Mouse (Mus musculus) kidney, embryonic 14.5 days (tissue): ENCODE data around the gene Reep6. TPM values are rescaled to one million over a fixed set of nuclear protein-coding genes. Genes with fewer than 3 reads are reported as not detected.
A peak's percentile ranks its signal among the peaks of the same experiment; 100 is the strongest.

Experiments
- ATAC-seq: fragments of 200-750 bp; cut with Nextera tagmentation; 2 replicates; pipeline ENCODE4 v1.8.0; 2017; ENCODE audit warnings: moderate number of reproducible peaks, mild to moderate bottlenecking, moderate TSS enrichment, moderate library complexity; ENCODE audit not compliant: low FRiP score, low TSS enrichment
- H3K27ac ChIP-seq: fragments of 300-500 bp; sonication (generic); 2 replicates; pipeline ENCODE4 v1.5.1; 2014; ENCODE audit warnings: low read depth, mild to moderate bottlenecking, low read length, moderate library complexity, mixed read lengths
- H3K27me3 ChIP-seq: fragments of 300-500 bp; sonication (generic); 2 replicates; pipeline ENCODE4 v1.6.1; 2014; ENCODE audit warnings: mild to moderate bottlenecking, low read length; ENCODE audit not compliant: control insufficient read depth, insufficient read depth
- H3K36me3 ChIP-seq: fragments of 300-500 bp; sonication (generic); 2 replicates; pipeline ENCODE4 v1.6.1; 2014; ENCODE audit warnings: low read length, mixed read lengths; ENCODE audit not compliant: control insufficient read depth, insufficient read depth
- H3K4me1 ChIP-seq: fragments of 300-500 bp; sonication (generic); 2 replicates; pipeline ENCODE4 v1.6.1; 2014; ENCODE audit warnings: low read length, mixed read lengths; ENCODE audit not compliant: control insufficient read depth, insufficient read depth
- H3K4me2 ChIP-seq: fragments of 300-500 bp; sonication (generic); replicated peaks from 2 replicates; pipeline ENCODE4 v1.6.1; 2014; ENCODE audit warnings: low read depth, mild to moderate bottlenecking, low read length
- H3K4me3 ChIP-seq: fragments of 300-500 bp; sonication (generic); 2 replicates; pipeline ENCODE4 v1.5.1; 2014; ENCODE audit warnings: mild to moderate bottlenecking, low read length
- H3K9ac ChIP-seq: fragments of 300-500 bp; sonication (generic); 2 replicates; pipeline ENCODE4 v1.6.1; 2014; ENCODE audit warnings: low read depth, mild to moderate bottlenecking, low read length, moderate library complexity
- H3K9me3 ChIP-seq: fragments of 300-500 bp; sonication (generic); 2 replicates; pipeline ENCODE4 v1.6.1; 2016; ENCODE audit warnings: low read length; ENCODE audit not compliant: control insufficient read depth
- WGBS: fragments of 180-500 bp; shearing (Covaris S2); extraction: QIAGEN DNeasy Blood & Tissue Kit; methylation state at CpG from one replicate; pipeline ENCODE4 v1.1.7; 2014; 5-methylcytosine and 5-hydroxymethylcytosine counted together
- polyA plus RNA-seq: library from polyadenylated mRNA; unstranded; fragments of >200 nt; fragmentation: Nextera tagmentation; extraction: Ambion mirVana; gene quantifications from 2 replicates; pipeline ENCODE4 v1.2.1, GENCODE M21; 2014

The Reep6 gene
- polyA plus RNA-seq, 1 experiment from 2014 or later, result 7.1 TPM

DNA sequence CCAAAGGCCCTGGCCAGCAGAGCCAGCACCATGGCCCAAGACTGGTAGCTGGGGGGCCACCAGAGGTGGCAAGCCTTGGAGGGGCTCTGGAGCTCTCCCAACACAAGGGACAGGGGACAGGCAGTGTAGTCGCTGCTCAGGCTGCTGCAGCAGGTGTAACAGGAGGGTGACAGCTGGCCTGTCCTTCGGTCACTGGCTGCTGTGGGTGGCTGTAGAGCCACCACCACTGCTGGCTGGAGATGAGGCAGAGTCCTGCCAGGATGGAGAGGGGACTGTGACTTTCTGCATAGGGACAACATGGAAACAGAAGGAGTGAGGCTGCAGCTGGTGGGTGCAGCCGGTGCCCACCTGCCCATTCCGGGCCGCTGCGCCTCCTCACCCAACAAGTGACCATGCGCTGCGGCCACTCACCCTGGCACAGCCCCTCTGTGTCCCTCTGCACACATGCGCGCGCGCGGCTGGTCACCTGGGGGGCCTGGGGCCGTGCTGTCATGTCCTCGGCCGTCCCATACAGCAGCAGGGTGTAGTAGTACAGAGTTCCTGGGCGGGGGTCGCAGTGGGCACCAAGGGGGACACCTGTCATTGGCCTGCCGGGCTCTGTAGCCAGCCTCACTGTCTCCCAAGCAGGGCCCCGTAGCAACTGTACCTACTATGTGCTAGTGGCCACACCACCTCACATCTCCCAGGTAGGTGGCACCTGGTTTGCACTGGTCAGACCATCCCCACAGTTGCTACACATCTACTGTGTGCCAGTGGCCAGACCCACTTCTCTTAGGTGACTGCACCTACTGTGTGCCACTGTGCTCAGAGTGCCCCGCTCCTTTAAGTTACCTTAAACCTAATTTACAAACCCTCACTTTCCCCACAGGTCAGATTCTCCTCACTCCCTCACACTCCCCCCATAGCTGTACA, 7.8 kb upstream of the Reep6 start:
- 92% methylated on average over 21 of the region's 21 CpGs for WGBS
- peak overlapping the region; percentile 97 for H3K4me2 ChIP-seq
- H3K36me3 ChIP-seq, result peaks cover 11% of the 10 kb centered on the region; the same call in 1 of the 2 replicates
- H3K9me3 ChIP-seq, result no peaks in the 10 kb centered on the region
- no peak overlapping the region for H3K9ac ChIP-seq
- H3K4me1 ChIP-seq, result peaks cover 18% of the 10 kb centered on the region
- peaks cover 8% of the 10 kb centered on the region; the same call in 1 of the 2 replicates for H3K27me3 ChIP-seq
- ATAC-seq, result no peak
- no peak overlapping the region for H3K27ac ChIP-seq
- peak overlapping the region; percentile 56 for H3K4me3 ChIP-seq

DNA sequence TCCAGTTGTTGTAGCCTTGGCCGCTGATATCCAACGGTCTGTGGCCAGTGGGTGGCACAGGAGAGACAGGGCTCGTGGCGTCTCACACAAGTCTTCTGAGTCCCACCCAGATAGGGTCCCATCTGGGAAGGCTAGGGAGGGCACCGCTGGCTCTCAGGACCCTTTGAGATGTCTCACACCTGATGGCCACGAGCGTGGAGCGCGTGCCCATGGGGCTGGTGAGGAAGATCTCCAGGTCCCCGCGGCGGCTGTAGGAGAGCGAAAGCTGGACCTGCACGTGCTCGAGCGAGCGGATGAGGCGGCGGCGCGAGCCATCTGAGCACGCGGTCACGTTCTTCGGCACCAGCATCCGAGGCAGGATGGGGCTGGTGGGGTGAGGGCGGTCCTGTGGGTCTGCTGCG, 6.9 kb upstream of the Reep6 start:
- Histone ChIP-seq H3K9ac (peak overlapping the region; percentile 66), H3K4me3 (peak overlapping the region; percentile 56), H3K4me1 (peaks cover 18% of the 10 kb centered on the region), H3K36me3 (0 out of 2 replicates have a peak, but pooled peaks cover 8% of the 10 kb centered on the region), H3K27ac (no peak overlapping the region; the same call in 1 of the 2 replicates), H3K27me3 (no peaks in the 10 kb centered on the region; the same call in 1 of the 2 replicates), H3K4me2 (peak overlapping the region; percentile 97), H3K9me3 (no peaks in the 10 kb centered on the region)
- ATAC-seq, result peak; percentile 7; the same call in 1 of the 2 replicates
- WGBS, result 8% methylated on average over 28 of the region's 28 CpGs

DNA sequence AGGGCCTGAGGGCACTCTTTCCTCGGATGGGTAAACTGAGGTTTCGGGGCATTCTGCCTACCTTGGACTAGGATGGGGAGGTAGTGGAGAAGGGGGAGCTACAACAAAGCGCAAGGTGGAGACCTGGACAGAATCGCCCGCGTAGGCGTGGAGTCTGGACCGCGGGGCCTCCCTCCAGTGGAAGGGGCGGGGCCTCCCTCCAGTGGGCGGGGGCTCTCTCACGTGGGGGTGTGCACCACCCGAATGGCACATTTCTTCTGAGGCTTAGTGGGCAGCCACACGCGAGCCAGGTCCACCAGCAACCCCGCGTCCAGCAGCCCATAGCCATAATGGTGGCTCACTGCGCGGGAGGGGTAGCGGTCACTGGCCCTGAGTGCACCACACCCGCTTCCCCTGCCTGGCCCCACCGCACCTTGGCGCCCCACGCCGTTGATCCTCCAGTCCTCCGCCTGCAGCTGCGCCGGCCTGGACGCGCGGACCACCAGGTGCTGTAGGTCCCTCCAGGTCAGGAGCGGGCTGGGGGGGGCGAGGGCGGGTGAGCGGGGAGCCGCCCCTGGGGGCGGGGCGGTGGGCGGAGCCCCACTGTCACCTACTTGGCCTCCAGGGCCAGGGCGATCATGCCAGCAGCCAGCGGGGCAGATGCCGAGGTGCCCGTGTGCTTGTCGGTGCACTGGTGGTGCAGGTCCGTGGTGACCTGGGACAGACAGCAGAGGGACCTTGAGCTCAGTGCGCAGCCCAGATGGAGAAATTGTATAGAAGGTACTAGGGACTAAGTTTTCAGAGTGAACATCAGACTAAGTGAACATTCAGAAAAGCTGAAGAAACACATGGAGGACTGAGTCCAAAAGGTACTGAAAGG, 6.3 kb upstream of the Reep6 start:
- H3K4me2 ChIP-seq, result peak overlapping the region; percentile 97
- no peak overlapping the region; the same call in 1 of the 2 replicates for H3K27ac ChIP-seq
- 2% methylated on average over 45 of the region's 46 CpGs for WGBS
- H3K9me3 ChIP-seq, result no peaks in the 10 kb centered on the region
- peaks cover 18% of the 10 kb centered on the region for H3K4me1 ChIP-seq
- H3K9ac ChIP-seq, result peak overlapping the region; percentile 66
- no peaks in the 10 kb centered on the region for H3K27me3 ChIP-seq
- ATAC-seq, result peak; percentile 53
- peak overlapping the region; percentile 56 for H3K4me3 ChIP-seq
- H3K36me3 ChIP-seq, result 0 out of 2 replicates have a peak, but pooled peaks cover 4% of the 10 kb centered on the region

DNA sequence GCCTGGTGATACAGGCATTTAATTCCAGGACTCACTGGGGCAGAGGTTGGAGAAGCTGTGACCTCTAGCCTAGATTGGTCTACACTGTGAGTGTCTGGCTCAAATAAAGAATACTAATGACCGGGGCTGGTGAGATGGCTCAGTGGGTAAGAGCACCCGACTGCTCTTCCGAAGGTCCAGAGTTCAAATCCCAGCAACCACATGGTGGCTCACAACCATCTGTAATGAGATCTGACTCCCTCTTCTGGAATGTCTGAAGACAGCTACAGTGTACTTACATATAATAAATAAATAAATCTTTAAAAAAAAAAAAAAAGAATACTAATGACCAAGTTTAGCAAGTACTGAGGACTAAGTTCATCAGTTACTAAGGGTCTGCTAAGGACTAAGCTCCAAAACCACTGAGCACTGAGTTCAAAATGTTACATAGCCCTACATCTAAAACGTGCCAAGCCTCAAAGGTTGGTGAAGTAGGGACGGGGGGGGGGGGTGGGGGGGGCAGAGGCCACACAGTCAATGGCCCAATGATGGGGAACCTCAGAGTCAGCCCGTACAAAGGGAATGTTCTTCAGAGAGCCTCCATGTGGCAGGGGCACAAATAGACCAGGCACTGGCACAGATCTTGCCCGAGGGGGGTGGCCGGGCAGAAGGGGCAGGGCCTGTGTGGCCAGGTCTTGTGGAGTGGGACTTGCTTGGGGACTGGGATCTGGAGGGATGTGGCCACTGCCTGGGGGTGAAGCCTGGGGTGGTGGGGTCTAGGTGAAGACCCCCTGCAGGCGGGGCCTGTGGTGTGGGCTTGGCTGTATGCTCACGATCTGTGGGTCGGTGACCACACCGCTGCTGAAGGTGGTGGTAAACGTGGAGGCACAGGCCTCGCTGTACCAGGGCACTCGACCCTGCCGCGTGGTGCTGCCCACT, 5.4 kb upstream of the Reep6 start:
- 79% methylated on average over 17 of the region's 17 CpGs for WGBS
- no peaks in the 10 kb centered on the region for H3K36me3 ChIP-seq
- peaks cover 21% of the 10 kb centered on the region for H3K4me1 ChIP-seq
- no peak overlapping the region for H3K9ac ChIP-seq
- H3K4me3 ChIP-seq, result peak overlapping the region; percentile 56; the same call in 1 of the 2 replicates
- H3K27me3 ChIP-seq, result no peaks in the 10 kb centered on the region
- no peak for ATAC-seq
- H3K4me2 ChIP-seq, result peak overlapping the region; percentile 97
- H3K9me3 ChIP-seq, result no peaks in the 10 kb centered on the region
- H3K27ac ChIP-seq, result no peak overlapping the region

DNA sequence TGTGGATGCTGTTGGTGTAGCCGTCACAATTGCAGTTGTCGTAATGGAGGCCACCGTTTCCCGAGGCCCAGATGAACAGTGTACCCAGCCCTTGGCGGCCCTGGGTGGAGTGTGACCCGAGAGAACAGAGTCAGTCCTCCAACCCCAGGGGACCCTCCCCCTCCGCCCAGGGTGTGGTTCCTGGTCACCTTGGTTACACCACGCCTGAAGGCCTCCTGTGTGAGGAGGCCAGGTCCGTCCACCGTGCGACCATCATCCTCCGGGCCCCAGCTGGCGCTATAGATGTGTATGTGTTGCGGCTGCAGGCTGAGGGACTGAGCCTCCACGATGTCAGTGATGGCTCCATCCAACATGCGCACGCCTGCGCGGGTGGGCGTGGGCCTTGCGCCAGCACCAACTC, 4.7 kb upstream of the Reep6 start:
- no peak overlapping the region for H3K4me2 ChIP-seq
- no peaks in the 10 kb centered on the region for H3K36me3 ChIP-seq
- peaks cover 19% of the 10 kb centered on the region; the same call in 1 of the 2 replicates for H3K4me1 ChIP-seq
- no peak overlapping the region for H3K27ac ChIP-seq
- no peak overlapping the region for H3K9ac ChIP-seq
- no peak overlapping the region for H3K4me3 ChIP-seq
- 77% methylated on average over 21 of the region's 21 CpGs for WGBS
- H3K9me3 ChIP-seq, result no peaks in the 10 kb centered on the region
- no peaks in the 10 kb centered on the region for H3K27me3 ChIP-seq
- no peak for ATAC-seq

DNA sequence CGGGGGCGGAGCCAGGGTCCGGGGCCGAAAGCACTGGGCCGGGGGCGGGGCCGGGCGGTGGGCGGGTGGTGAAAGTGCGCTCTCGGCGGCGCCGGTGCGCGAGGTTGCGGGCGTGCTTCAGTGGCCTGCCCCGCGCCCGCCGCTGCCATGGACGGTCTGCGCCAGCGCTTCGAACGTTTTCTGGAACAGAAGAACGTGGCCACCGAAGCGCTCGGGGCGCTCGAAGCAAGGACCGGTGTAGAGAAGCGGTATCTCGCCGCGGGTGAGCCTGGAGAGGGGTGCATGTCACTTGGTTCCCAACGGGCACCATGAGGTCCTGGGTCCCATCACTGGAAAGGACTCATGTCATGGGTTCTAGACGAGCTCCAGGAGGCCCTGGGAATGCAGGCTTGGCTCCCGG, 331 bp downstream of the Reep6 start:
- WGBS, result 1% methylated on average over 30 of the region's 41 CpGs
- no peaks in the 10 kb centered on the region for H3K36me3 ChIP-seq
- H3K4me3 ChIP-seq, result peak overlapping the region; percentile 44
- H3K9me3 ChIP-seq, result no peaks in the 10 kb centered on the region
- H3K27ac ChIP-seq, result no peak overlapping the region
- H3K9ac ChIP-seq, result peak overlapping the region; percentile 58
- H3K27me3 ChIP-seq, result peaks cover 6% of the 10 kb centered on the region
- H3K4me2 ChIP-seq, result peak overlapping the region; percentile 91
- H3K4me1 ChIP-seq, result peaks cover 11% of the 10 kb centered on the region
- no peak for ATAC-seq

DNA sequence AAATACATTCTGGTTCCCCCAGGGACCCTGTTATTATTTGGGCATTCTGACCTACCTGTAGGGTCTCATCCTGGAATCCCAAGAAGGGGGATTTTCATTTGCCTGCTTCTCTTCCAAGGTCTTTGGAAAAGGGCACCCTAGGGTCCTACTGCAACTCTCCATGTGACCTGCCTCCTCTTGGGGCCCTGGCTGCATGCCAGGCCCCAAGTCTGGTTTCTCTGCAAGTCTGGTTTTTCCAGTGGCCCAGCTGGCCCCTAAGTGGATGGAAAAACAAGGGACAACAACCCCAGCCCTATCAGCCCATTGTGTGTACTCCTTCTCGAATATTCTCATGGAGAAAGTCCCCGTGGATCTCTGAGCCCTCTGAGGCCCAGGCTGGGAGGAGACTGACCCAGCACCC, 1.1 kb downstream of the Reep6 start:
- Histone ChIP-seq H3K4me3 (peak overlapping the region; percentile 44; the same call in 1 of the 2 replicates), H3K27ac (no peak overlapping the region), H3K36me3 (no peaks in the 10 kb centered on the region; the same call in 1 of the 2 replicates), H3K9ac (peak overlapping the region; percentile 58; the same call in 1 of the 2 replicates), H3K4me1 (peaks cover 11% of the 10 kb centered on the region), H3K27me3 (peaks cover 6% of the 10 kb centered on the region), H3K9me3 (no peaks in the 10 kb centered on the region), H3K4me2 (no peak overlapping the region; the same call in 1 of the 2 replicates)
- 76% methylated on average over 2 of the region's 2 CpGs for WGBS
- ATAC-seq, result no peak
